Mouse (Mus musculus): ENCODE measurements around the gene Zfp106.

Gene Zfp106

GRCm38 (mm10) chr2:120544732-120545131 lies 18.9 kb downstream of the Zfp106 start:
- DNase-seq, result no peak

DNA sequence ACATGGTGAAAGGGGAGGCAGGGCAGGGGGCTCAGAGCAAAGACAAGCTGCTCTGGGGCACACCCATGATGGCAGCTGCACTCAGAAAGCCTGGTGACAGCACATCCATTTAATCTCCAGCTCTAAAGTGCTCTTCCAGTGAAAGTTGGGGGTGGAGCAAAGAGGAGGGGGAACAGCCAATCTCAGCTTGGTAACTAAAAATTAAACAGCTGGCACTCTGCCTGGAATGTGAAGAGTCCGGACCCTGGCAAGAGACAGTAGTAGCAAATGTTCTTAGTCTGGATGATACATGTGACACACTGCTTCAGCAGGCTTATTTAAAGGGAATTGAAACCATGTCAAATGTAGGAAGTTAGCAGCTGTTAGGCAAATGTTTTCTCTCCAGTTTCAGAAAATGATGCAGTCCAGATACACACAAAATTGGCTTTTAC lies 23.9 kb downstream of the Zfp106 start:
- peak; percentile 25 for DNase-seq

DNA sequence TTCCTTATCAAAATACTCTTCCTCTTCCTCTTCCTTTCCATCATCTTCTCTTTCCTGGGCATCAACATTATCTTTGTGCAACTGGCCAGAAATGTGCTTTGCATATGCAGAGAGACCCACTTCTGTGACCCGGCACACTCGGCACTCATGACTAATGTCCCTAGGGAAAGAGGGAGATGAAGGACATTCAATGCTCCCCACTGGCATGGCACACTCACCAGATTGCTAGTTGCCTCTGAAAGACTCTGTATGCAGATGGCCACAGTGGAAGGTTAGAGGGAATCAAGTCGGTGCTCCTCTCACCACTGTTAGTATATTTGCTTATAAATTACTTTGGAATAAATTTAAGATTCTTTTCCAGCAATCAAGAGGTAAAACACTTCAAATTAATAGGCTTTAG lies 24.3 kb downstream of the Zfp106 start:
- DNase-seq, result no peak

GRCm38 (mm10) chr2:120531223-120531622 lies 32.4 kb downstream of the Zfp106 start:
- no peak for DNase-seq

GRCm38 (mm10) chr2:120529531-120529930 lies 34.1 kb downstream of the Zfp106 start:
- no peak for DNase-seq

- no peak for DNase-seq
Measured at GRCm38 (mm10) chr2:120526771-120527170, 36.9 kb downstream of the Zfp106 start.

DNA sequence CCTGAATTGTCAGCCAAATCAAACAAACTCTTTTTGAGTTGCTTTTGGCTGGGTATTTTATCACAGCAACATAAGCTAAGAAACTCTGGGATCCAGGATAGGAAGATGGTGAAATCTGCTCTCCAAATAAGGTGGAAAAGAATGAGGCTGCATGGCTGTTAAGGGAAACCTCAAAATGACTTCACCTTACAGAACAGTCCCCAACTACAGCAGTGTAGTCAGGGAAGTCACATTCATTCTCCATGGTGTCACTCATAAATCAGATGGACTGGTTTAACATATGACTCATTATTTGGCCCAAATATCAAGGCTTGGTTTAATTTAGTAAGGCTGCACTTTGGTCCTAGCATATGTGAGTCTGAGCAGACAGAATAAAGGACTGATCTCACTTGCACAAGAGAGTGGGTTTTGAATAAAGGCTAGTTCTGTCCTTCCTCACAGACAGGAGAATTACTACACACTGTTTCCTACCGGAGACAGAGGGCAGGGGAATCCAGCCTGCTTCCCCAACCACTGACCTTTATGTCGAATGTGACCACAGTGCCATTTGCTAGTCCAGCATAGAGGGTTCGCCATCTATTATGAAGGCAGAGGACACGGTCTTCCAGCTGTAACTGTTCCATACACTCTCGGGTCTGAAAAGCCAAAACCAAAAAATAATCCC lies 45.0 kb downstream of the Zfp106 start:
- no peak for DNase-seq

DNA sequence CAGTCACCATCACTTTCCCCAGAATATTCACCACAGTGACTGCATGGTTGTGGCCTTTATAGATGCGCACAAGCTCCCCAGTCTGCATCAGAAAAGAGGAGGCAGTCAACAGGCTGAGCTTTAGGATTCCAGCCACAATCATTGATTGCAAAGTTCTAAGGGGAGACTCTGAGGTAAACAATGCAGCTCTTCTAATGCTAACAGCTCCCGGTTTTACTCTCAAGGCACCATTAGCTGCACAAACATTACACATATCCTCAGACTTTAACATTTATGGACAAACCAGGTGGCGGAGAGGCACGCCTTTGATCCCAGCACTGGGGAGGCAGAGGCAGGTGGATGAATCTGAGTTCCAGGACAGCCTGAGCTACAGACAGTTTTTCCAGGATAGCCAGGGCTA lies 49.5 kb downstream of the Zfp106 start:
- DNase-seq, result no peak

DNA sequence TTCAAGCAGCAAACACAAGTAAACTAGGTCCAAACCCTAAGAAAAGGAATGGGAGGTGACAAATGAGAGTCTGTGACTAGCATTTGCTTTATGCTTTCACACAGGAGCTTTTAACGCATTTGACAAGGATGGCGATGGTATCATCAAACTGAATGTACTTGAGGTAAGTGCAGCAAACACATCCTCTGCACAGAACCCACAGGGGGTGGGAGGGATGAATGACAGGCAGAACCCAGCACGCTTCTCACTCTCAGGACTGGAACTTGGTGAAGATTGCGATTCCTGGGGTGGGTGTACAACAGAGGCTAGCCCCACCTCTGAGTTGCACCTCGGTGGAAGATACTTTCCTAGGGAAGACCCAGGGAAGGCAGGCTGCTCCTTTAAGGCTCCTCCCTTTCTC lies 59.7 kb downstream of the Zfp106 start:
- DNase-seq, result no peak

DNA sequence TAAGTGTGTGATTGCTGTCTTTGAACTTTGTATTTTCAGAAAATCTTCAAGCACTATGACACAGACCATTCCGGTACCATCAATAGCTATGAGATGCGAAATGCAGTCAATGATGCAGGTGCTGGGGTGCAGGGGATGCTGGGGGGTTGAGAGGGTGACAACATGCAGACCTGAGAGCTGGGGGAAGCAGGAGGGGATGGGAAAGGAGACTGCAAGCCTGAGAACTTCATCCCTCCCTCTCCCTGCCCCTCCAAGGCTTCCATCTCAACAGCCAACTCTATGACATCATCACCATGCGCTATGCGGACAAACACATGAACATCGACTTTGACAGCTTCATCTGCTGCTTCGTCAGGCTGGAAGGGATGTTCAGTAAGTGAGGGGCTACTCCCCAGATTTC lies 60.5 kb downstream of the Zfp106 start:
- DNase-seq, result no peak

GRCm38 (mm10) chr2:120502605-120502990 lies 61.0 kb downstream of the Zfp106 start:
- peak; percentile 15 for DNase-seq

- DNase-seq, result no peak
Measured at GRCm38 (mm10) chr2:120501931-120502604, 61.6 kb downstream of the Zfp106 start.

- no peak for DNase-seq
Measured at GRCm38 (mm10) chr2:120501136-120501918, 62.3 kb downstream of the Zfp106 start.

GRCm38 (mm10) chr2:120499971-120500471 lies 63.6 kb downstream of the Zfp106 start:
- DNase-seq, result no peak

- no peak for DNase-seq
Measured at GRCm38 (mm10) chr2:120496511-120496910, 67.1 kb downstream of the Zfp106 start.

DNA sequence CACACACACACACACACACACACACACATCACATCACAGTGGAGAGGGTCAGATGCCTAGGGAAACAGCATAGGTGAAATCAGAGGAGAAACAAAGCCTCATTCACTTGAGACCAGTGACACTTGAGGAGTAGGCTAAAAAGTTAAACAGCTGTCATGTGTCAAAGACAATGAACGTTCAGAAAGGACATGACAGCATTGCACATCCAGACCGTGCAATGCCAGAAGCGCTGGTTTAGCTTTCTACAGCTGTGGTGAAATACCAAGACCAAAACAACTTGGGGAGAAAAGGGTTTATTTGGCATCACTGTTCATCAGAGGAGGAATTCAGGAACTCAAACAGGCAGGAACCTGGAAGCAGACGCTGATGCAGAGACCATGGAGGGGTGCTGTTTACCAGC lies 70.4 kb downstream of the Zfp106 start:
- DNase-seq, result no peak

GRCm38 (mm10) chr2:120484241-120484640 lies 79.4 kb downstream of the Zfp106 start:
- DNase-seq, result no peak

DNA sequence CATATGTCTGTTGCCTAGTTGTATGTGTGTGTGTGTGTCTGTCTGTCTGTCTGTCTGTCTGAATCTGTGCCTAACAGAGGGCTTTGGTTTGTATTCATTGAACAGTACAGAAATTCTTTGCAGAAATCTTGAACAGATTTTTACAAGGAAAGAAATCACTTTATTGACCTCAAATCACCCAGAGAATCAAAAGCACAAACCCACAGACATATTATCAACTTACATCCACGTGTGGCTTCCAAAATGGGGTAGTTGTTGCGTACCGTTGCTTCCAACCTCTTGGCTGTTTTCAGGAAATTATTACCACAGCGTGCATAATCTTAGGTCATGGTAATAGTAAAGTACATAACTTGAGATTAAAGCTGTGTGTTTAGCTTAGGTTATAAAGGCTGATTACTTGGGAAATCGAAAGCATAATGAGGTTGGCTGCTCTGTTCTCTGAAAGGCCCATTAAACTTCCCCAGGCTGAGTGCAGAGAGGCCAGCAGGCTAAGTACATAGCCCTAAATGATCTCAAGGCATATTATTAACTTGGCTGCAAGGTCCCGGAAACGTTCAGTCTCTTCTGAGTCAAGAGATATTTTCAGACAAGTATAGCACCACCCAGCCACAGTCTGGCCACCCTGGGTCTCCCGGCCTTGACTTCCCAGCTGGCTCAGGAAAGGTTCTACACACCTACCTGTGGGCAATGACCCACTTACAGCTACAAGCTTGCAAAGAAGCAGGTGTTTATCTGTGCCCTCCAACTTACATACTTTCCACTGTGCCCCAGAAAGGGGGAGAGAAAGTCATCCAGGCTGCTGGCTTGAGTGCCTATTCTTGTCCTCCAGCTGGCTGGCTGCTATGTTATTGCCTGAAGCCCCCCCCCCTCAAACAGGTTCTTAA lies 80.9 kb downstream of the Zfp106 start:
- no peak for DNase-seq

DNA sequence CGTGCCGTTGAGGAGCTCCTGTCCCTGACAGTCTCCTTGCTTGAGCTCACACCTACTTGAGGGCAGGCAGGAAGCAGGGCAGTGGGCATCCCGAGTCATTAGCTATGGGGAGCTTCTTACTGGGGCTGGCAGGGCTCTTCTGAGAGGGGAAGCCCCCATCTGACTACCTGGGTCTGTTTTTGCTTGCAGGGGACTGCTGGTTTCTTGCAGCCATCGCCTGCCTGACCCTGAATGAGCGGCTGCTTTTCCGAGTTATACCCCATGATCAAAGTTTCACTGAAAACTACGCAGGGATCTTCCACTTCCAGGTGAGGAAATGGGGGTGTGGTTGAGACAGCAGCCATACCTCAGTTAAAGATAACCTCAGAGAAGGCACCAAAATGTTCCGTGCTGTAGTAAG lies 81.7 kb downstream of the Zfp106 start:
- no peak for DNase-seq

DNA sequence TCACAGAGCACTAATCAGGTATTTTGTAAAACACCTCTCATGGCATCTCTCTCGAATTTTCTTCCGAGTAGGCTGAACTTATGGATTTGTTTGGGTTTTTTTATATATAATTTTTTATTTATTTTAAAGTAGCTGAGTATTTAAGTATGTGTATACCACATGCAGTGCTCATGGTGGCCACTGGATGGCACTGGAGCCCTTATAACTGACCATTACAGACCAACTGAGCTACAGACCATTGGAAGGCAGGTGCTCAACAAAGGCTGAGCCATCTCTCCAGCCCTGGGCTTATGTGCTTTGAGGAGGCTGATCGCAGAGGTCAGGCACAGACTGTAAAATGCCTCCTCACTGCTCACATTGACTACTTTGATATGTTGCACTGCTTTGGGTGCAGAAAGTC lies 85.0 kb downstream of the Zfp106 start:
- peak; percentile 34 for DNase-seq

DNA sequence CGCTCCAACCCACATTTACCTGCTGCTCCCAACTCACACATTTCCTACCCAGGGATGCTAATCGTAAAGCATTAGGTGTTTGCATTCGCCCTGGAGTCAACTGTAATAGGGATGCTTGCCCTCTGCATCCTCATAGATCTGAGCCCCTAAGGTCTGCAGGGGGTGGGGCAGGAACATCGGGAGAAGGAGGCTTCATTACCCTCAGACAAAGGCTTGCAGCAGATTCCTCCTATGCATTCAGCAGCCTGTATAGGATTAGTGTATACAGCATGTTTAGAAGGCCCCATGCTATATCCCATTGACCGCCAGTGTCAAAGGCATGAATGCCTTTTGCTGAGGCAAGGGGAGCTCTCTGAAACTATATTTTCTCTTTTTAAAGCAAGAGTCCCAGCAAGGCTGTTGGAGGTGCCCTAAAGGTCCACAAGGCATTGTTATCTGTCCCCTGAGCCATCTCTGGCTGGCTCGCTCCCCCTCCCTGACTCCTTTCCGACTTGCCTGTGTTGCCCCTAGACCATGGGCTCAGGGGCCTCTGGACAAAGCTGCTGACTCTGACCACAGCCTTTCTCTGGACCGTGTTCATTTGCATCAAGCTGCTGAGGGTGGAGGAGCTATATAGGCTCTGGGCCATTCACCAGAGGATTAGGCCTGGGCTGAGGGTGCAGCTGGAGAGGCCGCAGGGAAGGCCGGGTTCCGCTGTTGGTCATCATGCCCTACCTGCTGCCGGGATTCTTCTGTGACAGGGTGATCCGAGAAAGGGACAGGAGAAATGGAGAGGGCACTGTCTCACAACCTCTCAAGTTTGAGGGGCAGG lies 87.2 kb downstream of the Zfp106 start:
- DNase-seq, result no peak

DNA sequence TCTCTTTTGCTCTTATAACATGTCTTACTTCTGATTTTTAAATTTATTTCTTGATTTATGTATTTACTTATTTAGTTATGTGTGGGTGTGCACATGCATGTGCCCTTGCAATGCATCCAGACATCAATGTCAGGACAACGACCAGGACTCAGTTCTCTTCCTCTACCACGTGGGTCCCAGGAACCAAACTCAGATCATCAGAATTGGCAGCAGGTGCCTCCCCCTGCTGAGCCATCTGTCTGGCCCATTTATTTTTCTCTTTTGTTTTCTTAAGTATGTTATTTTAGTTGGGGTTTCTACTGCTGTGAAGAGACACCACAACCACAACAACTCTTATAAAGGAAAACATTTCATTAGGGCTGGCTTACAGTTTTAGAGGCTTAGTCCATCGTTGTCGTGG lies 92.8 kb downstream of the Zfp106 start:
- DNase-seq, result peak; percentile 61
